In genomic region chr11:111747947-111748322, GRCm38 (mm10) we compare ENCODE assay signal across 27 mouse cellular contexts.
A peak's percentile ranks its signal among the peaks of the same experiment; 100 is the strongest.
DNase-seq lines count a peak whose midpoint lies in the region; ATAC-seq and TF ChIP-seq lines count a peak whose summit lies in the region.
"Had no signal": no experiment of that assay in that cellular context is flagged by ENCODE, and none has a peak within 500 bp of the region (broad histone marks: within the 10 kb centered on the region; RNA-seq: fewer than 3 reads in every experiment).

No protein-coding gene starts in this region.

- H3K4me1 ChIP-seq in heart, embryonic 12.5 days (replicated peaks), result peaks cover 3% of the 10 kb centered on the region
- peaks cover 34% of the 10 kb centered on the region for H3K4me1 ChIP-seq in limb, embryonic 12.5 days (replicated peaks)
- no peaks in the 10 kb centered on the region for H3K4me1 ChIP-seq in liver, embryonic 14.5 days (replicated peaks; ENCODE audit: control insufficient read depth in 2 of 2, insufficient read depth in 2 of 2, low read length in 1 of 2)
- no peaks in the 10 kb centered on the region for H3K4me1 ChIP-seq in forebrain, embryonic 11.5 days (replicated peaks; ENCODE audit: control insufficient read depth, insufficient read depth, low read length)
- H3K4me1 ChIP-seq: forebrain, embryonic 12.5 days; heart, embryonic 15.5 days; midbrain, embryonic 15.5 days had no signal

- no peak for DNase-seq in heart, postnatal 4 days
- no peak for DNase-seq in liver, embryonic 14.5 days (ENCODE audit: low read depth in 3 of 3, low spot score in 3 of 3)
- DNase-seq in forebrain, embryonic 11.5 days (ENCODE audit: low spot score), result no peak
- DNase-seq in adrenal gland, postnatal 25 days, result no peak
- DNase-seq in cerebellum, adult 8-10 months, result no peak
- DNase-seq: adrenal gland, postnatal 36 days; cerebellum, adult 2 months; cerebellum, postnatal 36 days; forebrain, postnatal 0 days; heart, postnatal 36 days; kidney, adult 18-20 months; kidney, postnatal 36 days; layer of hippocampus, postnatal 36 days; left cerebral cortex, postnatal 4 days; lung, postnatal 4 days; spleen, adult 18-20 months; thymus, postnatal 14 days had no signal

- H3K4me3 ChIP-seq in heart, embryonic 12.5 days, result no peak overlapping the region
- no peak overlapping the region for H3K4me3 ChIP-seq in limb, embryonic 12.5 days (replicated peaks)
- no peak overlapping the region for H3K4me3 ChIP-seq in liver, embryonic 14.5 days (ENCODE audit: insufficient read depth in 1 of 2, low read depth in 2 of 2, low read length in 2 of 2)
- no peak overlapping the region for H3K4me3 ChIP-seq in forebrain, embryonic 11.5 days (ENCODE audit: low read depth, low read length)
- H3K4me3 ChIP-seq: embryonic facial prominence, embryonic 13.5 days; erythroblast, embryonic 14.5 days; forebrain, embryonic 12.5 days; heart, embryonic 15.5 days; layer of hippocampus, adult 2 months; midbrain, embryonic 15.5 days had no signal

- ATAC-seq in heart, embryonic 12.5 days (ENCODE audit: insufficient number of reproducible peaks, low FRiP score), result peak; percentile 57; the same call in 1 of the 2 replicates
- ATAC-seq in limb, embryonic 12.5 days (ENCODE audit: insufficient number of reproducible peaks, insufficient read depth, low FRiP score, low TSS enrichment, low read depth), result no peak
- peak; percentile 76 for ATAC-seq in liver, embryonic 14.5 days (ENCODE audit: insufficient read depth)
- peak; percentile 81 for ATAC-seq in megakaryocyte-erythroid progenitor cell, adult 5-6 weeks (replicated peaks; ENCODE audit: low FRiP score, low TSS enrichment, poor library complexity, severe bottlenecking)
- ATAC-seq in forebrain, embryonic 11.5 days (replicated peaks; ENCODE audit: low FRiP score), result no peak
- ATAC-seq: forebrain, postnatal 0 days; midbrain, embryonic 15.5 days had no signal

- H3K4me2 ChIP-seq in heart, embryonic 12.5 days, result no peak overlapping the region
- no peak overlapping the region for H3K4me2 ChIP-seq in limb, embryonic 12.5 days
- H3K4me2 ChIP-seq in liver, embryonic 14.5 days (ENCODE audit: low read depth), result no peak overlapping the region
- H3K4me2 ChIP-seq in forebrain, embryonic 11.5 days (ENCODE audit: low read depth, low read length, severe bottlenecking), result no peak overlapping the region
- H3K4me2 ChIP-seq: embryonic facial prominence, embryonic 13.5 days; forebrain, embryonic 12.5 days; heart, embryonic 15.5 days; hindbrain, embryonic 14.5 days; midbrain, embryonic 15.5 days had no signal

- no peak overlapping the region for H3K9ac ChIP-seq in heart, embryonic 12.5 days
- H3K9ac ChIP-seq in limb, embryonic 12.5 days (replicated peaks), result no peak overlapping the region
- no peak overlapping the region for H3K9ac ChIP-seq in liver, embryonic 14.5 days (replicated peaks)
- no peak overlapping the region for H3K9ac ChIP-seq in forebrain, embryonic 11.5 days (ENCODE audit: low read length)
- H3K9ac ChIP-seq: embryonic facial prominence, embryonic 13.5 days; forebrain, embryonic 12.5 days; forebrain, postnatal 0 days; heart, embryonic 15.5 days; hindbrain, embryonic 14.5 days; midbrain, embryonic 15.5 days had no signal

- no peaks in the 10 kb centered on the region for H3K9me3 ChIP-seq in heart, embryonic 12.5 days (replicated peaks)
- H3K9me3 ChIP-seq in limb, embryonic 12.5 days, result no peaks in the 10 kb centered on the region
- no peaks in the 10 kb centered on the region for H3K9me3 ChIP-seq in liver, embryonic 14.5 days (ENCODE audit: control insufficient read depth, low read length)
- no peaks in the 10 kb centered on the region for H3K9me3 ChIP-seq in forebrain, embryonic 11.5 days (ENCODE audit: control insufficient read depth, low read length)
- H3K9me3 ChIP-seq: embryonic facial prominence, embryonic 13.5 days; forebrain, embryonic 12.5 days; heart, embryonic 15.5 days; midbrain, embryonic 15.5 days had no signal

- no peaks in the 10 kb centered on the region for H3K27me3 ChIP-seq in heart, embryonic 12.5 days (replicated peaks)
- H3K27me3 ChIP-seq in limb, embryonic 12.5 days, result no peaks in the 10 kb centered on the region
- no peaks in the 10 kb centered on the region for H3K27me3 ChIP-seq in liver, embryonic 14.5 days (ENCODE audit: control insufficient read depth, insufficient read depth, low read length)
- H3K27me3 ChIP-seq in forebrain, embryonic 11.5 days (ENCODE audit: control insufficient read depth, insufficient read depth, low read length), result no peaks in the 10 kb centered on the region
- H3K27me3 ChIP-seq: forebrain, embryonic 12.5 days; heart, embryonic 15.5 days; midbrain, embryonic 15.5 days had no signal

- no peak overlapping the region for H3K27ac ChIP-seq in heart, embryonic 12.5 days (ENCODE audit: poor library complexity, severe bottlenecking)
- 0 out of 2 replicates have a peak overlapping the region, but pooled peaks have one; percentile 37 for H3K27ac ChIP-seq in limb, embryonic 12.5 days
- H3K27ac ChIP-seq in liver, embryonic 14.5 days, result no peak overlapping the region
- H3K27ac ChIP-seq in forebrain, embryonic 11.5 days (ENCODE audit: low read depth, low read length), result no peak overlapping the region
- H3K27ac ChIP-seq: embryonic facial prominence, embryonic 13.5 days; forebrain, embryonic 12.5 days; heart, embryonic 15.5 days; hindbrain, embryonic 14.5 days; layer of hippocampus, adult 2 months; midbrain, embryonic 15.5 days had no signal

- no peaks in the 10 kb centered on the region for H3K36me3 ChIP-seq in heart, embryonic 12.5 days
- no peaks in the 10 kb centered on the region for H3K36me3 ChIP-seq in limb, embryonic 12.5 days
- no peaks in the 10 kb centered on the region for H3K36me3 ChIP-seq in liver, embryonic 14.5 days (replicated peaks; ENCODE audit: control insufficient read depth, insufficient read depth, low read depth)
- H3K36me3 ChIP-seq in forebrain, embryonic 11.5 days (ENCODE audit: control insufficient read depth, insufficient read depth, low read length), result no peaks in the 10 kb centered on the region
- H3K36me3 ChIP-seq: embryonic facial prominence, embryonic 13.5 days; forebrain, embryonic 12.5 days; heart, embryonic 15.5 days; midbrain, embryonic 15.5 days had no signal

- TF ChIP-seq EP300 in liver, embryonic 14.5 days (IDR thresholded peaks at IDR 0.05; ENCODE audit: low read depth), result peak; percentile 52; the same call in 1 of the 2 replicates

- 5% methylated on average over 2 of the region's 2 CpGs for WGBS in heart, embryonic 12.5 days
- 81% methylated on average over 2 of the region's 2 CpGs for WGBS in limb, embryonic 12.5 days
- WGBS in liver, embryonic 14.5 days (ENCODE audit: insufficient replicate concordance), result 11% methylated on average over 2 of the region's 2 CpGs
- WGBS in forebrain, embryonic 11.5 days, result 81% methylated on average over 2 of the region's 2 CpGs

- TF ChIP-seq CTCF in liver, embryonic 14.5 days (IDR thresholded peaks at IDR 0.05; ENCODE audit: low read depth), result no peak

Comparison
In these comparisons a context has a peak if more than half of its experiments do, and no peak if none do; other contexts are left out.
1. ATAC-seq: peak in heart, embryonic 12.5 days (single experiment), liver, embryonic 14.5 days (single experiment) and megakaryocyte-erythroid progenitor cell, adult 5-6 weeks (single experiment); none in limb, embryonic 12.5 days (single experiment) and forebrain, embryonic 11.5 days (single experiment).